Mouse (Mus musculus) G1E (cell line): ENCODE measurements around the gene Agk.

Experiments
- CTCF ChIP-seq: IDR thresholded peaks from 2 replicates; pipeline ENCODE4 v1.5.1; 2012; ENCODE audit warnings: low read depth, low read length, inconsistent platforms, mixed read lengths
- POLR2AphosphoS5 ChIP-seq: IDR thresholded peaks from 2 replicates; pipeline ENCODE4 v1.6.1; 2012; ENCODE audit warnings: low read depth, low read length, inconsistent platforms; ENCODE audit not compliant: insufficient replicate concordance
- TAL1 ChIP-seq: conservative IDR thresholded peaks from 2 replicates; pipeline ENCODE4 v1.6.1; 2012; ENCODE audit warnings: low read depth, low read length, inconsistent platforms, mixed read lengths

DNA sequence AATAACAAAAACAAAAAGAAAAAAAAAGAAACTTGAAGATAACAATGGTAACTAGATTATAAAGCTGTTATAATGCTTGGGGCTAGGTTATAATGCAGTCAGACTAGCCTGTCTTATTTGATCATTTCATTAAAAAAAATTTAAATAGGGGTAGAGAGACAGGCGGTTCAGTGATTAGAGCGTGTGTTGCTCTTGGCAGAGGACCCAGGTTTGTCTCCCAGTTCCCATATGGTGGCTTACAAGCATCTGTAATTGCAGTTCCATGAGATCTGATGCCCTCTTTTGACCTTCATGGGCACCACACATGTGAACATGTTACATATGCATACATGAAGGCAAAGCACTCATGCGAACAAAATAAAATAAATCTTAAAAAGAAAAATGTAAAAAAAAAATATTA is 116.3 kb downstream of the Agk start:
- TF ChIP-seq CTCF (no peak), POLR2AphosphoS5 (no peak), TAL1 (no peak)
